8 mouse cellular contexts compared by ENCODE assay signal in genomic region chr11:118476396-118477373, GRCm38 (mm10). TPM values are rescaled to one million over a fixed set of nuclear protein-coding genes. Genes with fewer than 3 reads are reported as not detected.
DNase-seq lines count a peak whose midpoint lies in the region; ATAC-seq lines count a peak whose summit lies in the region.

TSS of gene Engase (plus strand) at chr11:118476829.

- DNase-seq in adipocyte (ENCODE audit: low spot score), result peak; percentile 77
- DNase-seq in embryo, embryonic 10 days (ENCODE audit: low spot score), result peak; percentile 98
- peak; percentile 93 for DNase-seq in gastrocnemius, postnatal 10 days
- peak; percentile 94 for DNase-seq in induced T-regulatory cell, adult 2 months (ENCODE audit: low read depth)
- DNase-seq in left cerebral cortex, adult 9 months (ENCODE audit: low spot score in 2 of 2), result peak; percentile 93 to 98
- DNase-seq in right cerebral cortex, postnatal 14 days, result peak; percentile 94
- DNase-seq in urinary bladder, postnatal 36 days (ENCODE audit: low spot score in 2 of 2), result peak; percentile 94 to 98

- peak; percentile 99 for ATAC-seq in megakaryocyte progenitor cell, adult 5-6 weeks (replicated peaks; ENCODE audit: poor library complexity)

RNA-seq across cellular contexts. Expression of gene Engase, which starts in this region (rescaled TPM):
- 10 to 100 TPM; 16.6 to 17.3 TPM for total RNA-seq in gastrocnemius, postnatal 10 days (2021)
- total RNA-seq in megakaryocyte progenitor cell, adult 5-6 weeks (2015), result 0.89 and 1.2 TPM in 2 replicates
- total RNA-seq in megakaryocyte progenitor cell, adult 5-6 weeks (2017), result 3.2 and 4.6 TPM in 2 replicates

Comparison
In these comparisons a context has a peak if more than half of its experiments do, and no peak if none do; other contexts are left out.
1. Peak in every context shown above with its lines: DNase-seq and ATAC-seq.